Mouse (Mus musculus) limb, embryonic 10.5 days (tissue): ENCODE results near the gene Cnp. TPM values are rescaled to one million over a fixed set of nuclear protein-coding genes. Genes with fewer than 3 reads are reported as not detected.

Experiments used
- DNase-seq: peaks from one replicate; pipeline ENCODE4 v3.0.0-alpha.2; 2017; ENCODE audit warnings: low spot score
- H3K27ac ChIP-seq: fragments of 300-500 bp; sonication (generic); 2 replicates; pipeline ENCODE4 v1.5.1; 2016; ENCODE audit warnings: mild to moderate bottlenecking
- H3K27me3 ChIP-seq: fragments of 300-500 bp; sonication (generic); 2 replicates; pipeline ENCODE4 v1.6.1; 2016; ENCODE audit warnings: low read depth, mild to moderate bottlenecking; ENCODE audit not compliant: poor library complexity, severe bottlenecking
- H3K36me3 ChIP-seq: fragments of 300-500 bp; sonication (generic); 2 replicates; pipeline ENCODE4 v1.6.1; 2016; ENCODE audit warnings: mild to moderate bottlenecking, moderate library complexity
- H3K4me1 ChIP-seq: fragments of 300-500 bp; sonication (generic); 2 replicates; pipeline ENCODE4 v1.6.1; 2016
- H3K4me3 ChIP-seq: fragments of 300-500 bp; sonication (generic); 2 replicates; pipeline ENCODE4 v1.5.1; 2016; ENCODE audit warnings: mild to moderate bottlenecking, moderate library complexity
- H3K9me3 ChIP-seq: fragments of 300-500 bp; sonication (generic); replicated peaks from 2 replicates; pipeline ENCODE4 v1.6.1; 2016; ENCODE audit warnings: mild to moderate bottlenecking
- WGBS: fragments of 180-500 bp; shearing (Covaris S2); methylation state at CpG from one replicate; pipeline ENCODE4 v1.1.7; 2016; 5-methylcytosine and 5-hydroxymethylcytosine counted together
- polyA plus RNA-seq: library from polyadenylated mRNA; unstranded; fragments of >200 nt; fragmentation: Nextera tagmentation; extraction: Ambion mirVana; gene quantifications from 2 replicates; pipeline ENCODE4 v1.2.1, GENCODE M21; 2016

Cnp gene
- polyA plus RNA-seq, 1 experiment from 2014 or later = 23.0 TPM

DNA sequence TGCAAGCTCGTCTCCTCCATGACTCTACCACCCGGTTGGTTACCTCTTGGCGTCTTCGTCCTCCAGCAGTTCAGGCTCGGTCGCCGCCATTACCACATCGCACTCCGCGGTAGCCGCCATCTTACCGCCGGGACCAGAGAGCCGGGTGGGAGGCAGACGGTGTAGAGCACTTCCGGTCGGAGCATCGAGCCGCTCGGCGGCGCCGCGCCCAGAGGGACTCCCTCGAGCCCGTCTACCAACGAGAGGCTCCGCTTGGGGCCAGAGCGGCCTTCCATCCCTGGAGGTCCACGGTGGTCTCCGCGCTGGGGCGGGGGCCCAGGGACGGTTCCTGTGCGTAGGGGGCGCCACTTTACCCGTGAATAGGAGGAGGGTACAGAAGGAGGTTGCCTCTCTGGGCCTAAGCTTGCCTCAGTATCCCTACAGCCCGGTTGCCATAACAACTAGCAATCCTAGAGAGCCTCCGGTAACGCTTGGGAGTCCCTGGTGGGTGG lies 44.8 kb downstream of the Cnp start:
- Histone ChIP-seq H3K4me3 (peak overlapping the region; percentile 91), H3K27ac (peak overlapping the region; percentile 96), H3K36me3 (peaks cover 22% of the 10 kb centered on the region), H3K4me1 (peaks cover 32% of the 10 kb centered on the region), H3K27me3 (no peaks in the 10 kb centered on the region), H3K9me3 (no peaks in the 10 kb centered on the region)
- DNase-seq = peak; percentile 98
- WGBS = under 1% methylated on average over 40 of the region's 40 CpGs

DNA sequence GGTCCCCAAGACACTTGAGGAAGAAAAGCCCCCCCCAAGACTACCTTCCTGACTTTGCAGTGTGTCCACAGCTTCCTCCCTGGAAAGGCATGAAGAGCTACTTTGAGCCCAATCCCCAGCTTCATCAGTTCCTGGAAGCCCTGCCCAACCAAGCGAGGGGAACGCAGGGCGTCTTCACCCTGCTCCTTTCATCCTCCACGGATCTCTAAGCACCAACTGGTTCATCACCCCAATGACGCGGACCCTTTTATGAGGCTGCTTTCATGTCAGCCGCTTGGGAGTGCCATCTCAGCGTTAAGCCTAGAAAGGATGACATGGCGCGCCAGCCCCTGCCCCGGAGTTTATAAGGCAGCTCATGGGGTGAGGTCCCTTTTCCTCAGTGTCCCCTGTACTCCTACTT lies 45.3 kb downstream of the Cnp start, which contains the start of gene Dnajc7:
Gene Dnajc7, minus strand, starts transcription at position 187 of the 400 bp plus-strand sequence.
- Histone ChIP-seq H3K4me3 (peak within 1 kb of the TSS; percentile 91), H3K36me3 (peaks cover 24% of the 10 kb centered on the region), H3K4me1 (peaks cover 32% of the 10 kb centered on the region), H3K9me3 (no peaks in the 10 kb centered on the region), H3K27me3 (no peaks in the 10 kb centered on the region), H3K27ac (peak within 1 kb of the TSS; percentile 96)
- no peak for DNase-seq
- WGBS = 5% methylated on average over 11 of the region's 11 CpGs

DNA sequence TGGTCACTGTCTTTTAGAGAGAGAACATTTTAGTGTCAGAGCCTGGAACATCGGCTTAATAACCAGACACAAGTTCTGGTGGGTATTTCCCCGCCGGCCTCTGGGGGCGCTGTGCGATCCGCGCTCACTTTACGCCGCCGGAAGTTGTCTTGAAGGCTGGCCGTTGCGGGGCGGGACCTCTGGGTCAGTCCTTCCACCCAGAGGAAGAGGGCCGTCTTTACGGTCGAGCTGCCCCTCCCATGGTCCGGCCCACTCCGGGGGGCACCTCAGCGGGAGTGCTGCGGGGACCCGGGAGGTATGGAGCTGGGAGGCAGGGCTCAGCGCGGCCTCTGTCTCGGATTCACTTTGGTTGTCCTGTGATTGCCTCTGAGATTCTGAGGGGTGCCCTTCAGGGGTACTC lies 48.0 kb downstream of the Cnp start:
- under 1% methylated on average over 24 of the region's 24 CpGs for WGBS
- no peaks in the 10 kb centered on the region for H3K27me3 ChIP-seq
- H3K4me3 ChIP-seq = peak overlapping the region; percentile 69
- peak; percentile 99 for DNase-seq
- H3K36me3 ChIP-seq = peaks cover 38% of the 10 kb centered on the region
- H3K27ac ChIP-seq = peak overlapping the region; percentile 82
- no peaks in the 10 kb centered on the region for H3K9me3 ChIP-seq
- H3K4me1 ChIP-seq = peaks cover 38% of the 10 kb centered on the region

DNA sequence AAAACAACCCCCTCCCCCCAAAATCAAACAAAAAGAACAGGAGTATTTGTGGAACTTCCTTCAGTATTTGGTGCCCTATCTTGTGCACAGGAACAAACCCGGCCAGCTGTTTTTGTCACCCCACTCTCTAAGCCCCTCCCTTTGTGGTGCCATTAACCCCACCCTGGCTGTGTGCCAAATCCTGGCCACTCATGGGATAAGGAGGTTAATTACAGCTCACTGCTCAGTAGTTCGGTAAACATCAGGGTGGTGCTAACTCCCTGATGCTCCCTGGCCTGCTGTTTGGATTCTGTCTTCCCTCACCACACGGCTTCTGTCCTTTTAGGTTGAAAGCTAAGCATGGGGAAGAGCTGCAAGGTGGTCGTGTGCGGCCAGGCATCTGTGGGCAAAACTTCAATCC lies 49.2 kb downstream of the Cnp start:
- H3K27me3 ChIP-seq = peaks cover under 1% of the 10 kb centered on the region; the same call in 1 of the 2 replicates
- H3K4me1 ChIP-seq = peaks cover 32% of the 10 kb centered on the region
- peaks cover 38% of the 10 kb centered on the region for H3K36me3 ChIP-seq
- WGBS = 53% methylated on average over 5 of the region's 5 CpGs
- no peak overlapping the region for H3K27ac ChIP-seq
- no peaks in the 10 kb centered on the region for H3K9me3 ChIP-seq
- peak overlapping the region; percentile 69 for H3K4me3 ChIP-seq
- DNase-seq = no peak

DNA sequence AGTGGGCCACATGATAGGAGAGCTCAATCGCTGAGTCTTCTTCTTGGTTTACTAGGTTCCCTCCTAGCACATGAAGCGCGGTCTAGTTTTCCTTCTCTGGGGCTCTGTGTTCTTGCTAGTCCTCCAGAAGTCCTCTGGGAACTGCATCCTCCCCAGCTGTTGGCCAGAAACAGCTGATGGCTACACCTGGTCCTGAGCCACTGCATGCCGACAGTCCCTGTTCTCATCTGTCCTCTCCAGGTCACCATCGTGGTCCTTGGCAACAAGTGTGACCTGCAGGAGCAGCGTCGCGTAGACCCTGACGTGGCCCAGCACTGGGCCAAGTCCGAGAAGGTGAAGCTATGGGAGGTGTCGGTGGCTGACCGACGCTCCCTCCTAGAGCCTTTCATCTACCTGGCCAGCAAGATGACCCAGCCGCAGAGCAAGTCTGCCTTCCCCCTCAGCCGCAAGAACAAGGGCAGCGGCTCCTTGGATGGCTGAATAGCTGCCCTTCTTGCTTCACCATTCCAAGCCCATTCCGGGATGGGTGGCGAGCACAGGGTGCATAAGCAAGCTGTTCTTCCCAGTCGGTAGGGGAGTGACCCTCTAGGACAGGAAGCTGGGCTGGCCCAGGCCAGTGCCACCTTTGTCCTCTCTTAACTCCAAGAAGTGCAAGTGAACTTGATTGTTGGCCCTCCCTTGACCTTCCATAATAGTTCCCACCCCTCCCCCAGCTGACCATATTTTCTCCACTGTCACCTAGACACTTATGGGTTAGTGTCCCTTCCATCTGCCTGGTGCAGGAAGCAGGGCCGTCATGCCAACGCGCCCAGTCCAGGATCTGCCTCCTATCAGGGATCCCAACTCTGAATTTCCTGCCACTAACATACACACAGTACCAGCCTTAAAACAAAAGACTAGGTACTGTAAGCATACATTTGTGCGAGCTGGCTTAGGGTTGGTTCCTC lies 51.3 kb downstream of the Cnp start:
- peaks cover 30% of the 10 kb centered on the region for H3K4me1 ChIP-seq
- H3K9me3 ChIP-seq = no peaks in the 10 kb centered on the region
- no peak overlapping the region for H3K27ac ChIP-seq
- WGBS = 93% methylated on average over 23 of the region's 23 CpGs
- H3K36me3 ChIP-seq = peaks cover 38% of the 10 kb centered on the region
- no peak for DNase-seq
- no peak overlapping the region for H3K4me3 ChIP-seq
- H3K27me3 ChIP-seq = peaks cover 6% of the 10 kb centered on the region; the same call in 1 of the 2 replicates

DNA sequence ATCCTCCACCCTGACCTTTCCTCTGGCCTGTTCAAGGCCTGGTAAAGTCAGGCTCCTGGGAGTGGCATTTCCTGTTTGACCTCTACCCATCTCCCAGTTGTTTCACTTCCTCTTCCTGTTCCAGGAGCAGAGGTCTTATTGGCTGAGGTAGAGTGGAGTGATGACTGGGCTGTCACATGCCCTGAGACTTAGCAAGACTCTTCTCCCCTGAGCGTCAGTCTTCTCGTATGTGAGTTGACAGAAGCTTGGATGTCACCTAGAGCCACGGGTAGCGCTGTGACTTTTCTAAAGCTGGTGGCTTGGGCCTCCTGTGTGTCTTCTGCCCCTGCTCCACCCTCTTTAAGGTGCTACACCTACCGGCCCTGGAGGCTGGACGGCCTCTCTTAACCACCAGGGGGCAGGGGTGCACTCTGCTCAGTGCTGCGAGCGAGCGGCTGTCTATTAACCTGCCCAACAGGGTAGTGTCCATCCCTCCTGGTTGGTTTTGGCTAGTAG lies 52.0 kb downstream of the Cnp start:
- no peak overlapping the region for H3K4me3 ChIP-seq
- WGBS = 26% methylated on average over 9 of the region's 9 CpGs
- H3K4me1 ChIP-seq = peaks cover 30% of the 10 kb centered on the region
- peak; percentile 74 for DNase-seq
- no peak overlapping the region for H3K27ac ChIP-seq
- no peaks in the 10 kb centered on the region for H3K9me3 ChIP-seq
- H3K36me3 ChIP-seq = peaks cover 38% of the 10 kb centered on the region
- peaks cover 6% of the 10 kb centered on the region; the same call in 1 of the 2 replicates for H3K27me3 ChIP-seq

DNA sequence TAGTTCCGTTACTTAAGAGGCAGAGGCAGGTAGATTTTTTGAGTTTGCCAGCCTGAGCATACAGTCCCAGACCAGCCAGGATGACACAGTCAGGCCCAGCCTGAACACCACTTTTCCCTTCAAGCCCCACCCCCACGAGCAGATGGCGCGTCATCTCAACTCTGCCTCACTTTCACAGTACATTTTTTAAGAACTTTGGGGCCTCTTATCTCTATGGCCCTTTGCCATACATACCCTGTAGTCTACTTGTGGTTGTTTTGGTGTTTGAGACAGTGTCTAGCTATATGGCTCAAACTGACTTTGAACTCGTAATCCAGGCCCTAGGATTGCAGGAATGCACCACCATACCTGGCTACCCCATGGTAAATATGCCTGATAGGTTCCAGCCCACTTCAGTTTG lies 53.4 kb downstream of the Cnp start:
- Histone ChIP-seq H3K36me3 (peaks cover 38% of the 10 kb centered on the region), H3K27ac (no peak overlapping the region), H3K4me1 (peaks cover 28% of the 10 kb centered on the region), H3K9me3 (no peaks in the 10 kb centered on the region), H3K27me3 (peaks cover 6% of the 10 kb centered on the region; the same call in 1 of the 2 replicates), H3K4me3 (no peak overlapping the region)
- DNase-seq = no peak
- WGBS = 89% methylated on average over 5 of the region's 5 CpGs

DNA sequence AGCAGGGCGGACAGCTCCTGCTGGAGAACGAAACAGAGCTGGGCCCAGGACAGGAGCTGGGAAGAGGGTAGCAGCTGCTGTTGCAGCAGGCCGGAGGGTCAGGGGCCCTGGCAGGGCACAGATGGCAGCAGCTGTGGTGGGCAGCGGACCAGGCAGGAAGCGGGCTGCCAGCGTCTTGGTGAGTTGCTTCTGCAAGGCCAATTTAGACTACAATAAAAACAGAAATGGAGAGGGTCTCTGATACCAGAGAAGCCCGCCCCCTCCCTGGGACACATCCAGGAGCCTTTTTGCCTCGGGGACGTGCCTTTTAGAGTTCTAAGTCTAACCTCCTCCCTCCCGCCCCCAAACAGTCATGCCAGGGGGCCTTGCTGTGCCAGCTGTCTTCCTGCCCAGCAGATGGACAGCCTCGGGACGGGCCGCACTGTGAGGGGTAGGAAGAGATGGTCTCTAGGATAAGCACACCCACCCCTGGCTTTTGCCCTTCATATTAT lies 54.2 kb downstream of the Cnp start:
- Histone ChIP-seq H3K36me3 (peaks cover 38% of the 10 kb centered on the region), H3K27me3 (peaks cover 10% of the 10 kb centered on the region; the same call in 1 of the 2 replicates), H3K4me3 (no peak overlapping the region), H3K27ac (no peak overlapping the region), H3K4me1 (peaks cover 21% of the 10 kb centered on the region), H3K9me3 (no peaks in the 10 kb centered on the region)
- DNase-seq = no peak
- 64% methylated on average over 13 of the region's 13 CpGs for WGBS

DNA sequence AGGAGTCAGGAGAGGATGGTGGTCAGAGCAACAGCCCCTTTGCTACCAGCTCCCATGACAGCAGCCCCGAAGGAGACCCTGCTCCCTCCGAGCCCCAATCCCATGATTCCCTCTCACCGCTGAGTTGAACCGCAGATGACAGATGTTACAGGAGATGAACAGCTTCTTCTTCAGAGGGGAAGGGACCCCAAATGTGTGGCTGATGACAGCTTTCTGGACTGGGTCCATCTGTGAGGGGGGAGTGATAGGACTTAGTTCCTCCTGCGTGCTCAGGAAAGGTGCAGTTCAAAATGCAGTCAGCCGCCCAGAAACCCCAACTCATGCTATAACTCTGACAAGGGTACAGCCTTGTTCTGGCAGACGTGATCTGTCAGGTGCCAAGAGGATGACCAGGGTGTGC lies 59.8 kb downstream of the Cnp start:
- H3K9me3 ChIP-seq = no peaks in the 10 kb centered on the region
- H3K27ac ChIP-seq = no peak overlapping the region
- H3K4me3 ChIP-seq = no peak overlapping the region
- DNase-seq = no peak
- no peaks in the 10 kb centered on the region for H3K4me1 ChIP-seq
- peaks cover 46% of the 10 kb centered on the region for H3K27me3 ChIP-seq
- 82% methylated on average over 7 of the region's 7 CpGs for WGBS
- H3K36me3 ChIP-seq = no peaks in the 10 kb centered on the region

DNA sequence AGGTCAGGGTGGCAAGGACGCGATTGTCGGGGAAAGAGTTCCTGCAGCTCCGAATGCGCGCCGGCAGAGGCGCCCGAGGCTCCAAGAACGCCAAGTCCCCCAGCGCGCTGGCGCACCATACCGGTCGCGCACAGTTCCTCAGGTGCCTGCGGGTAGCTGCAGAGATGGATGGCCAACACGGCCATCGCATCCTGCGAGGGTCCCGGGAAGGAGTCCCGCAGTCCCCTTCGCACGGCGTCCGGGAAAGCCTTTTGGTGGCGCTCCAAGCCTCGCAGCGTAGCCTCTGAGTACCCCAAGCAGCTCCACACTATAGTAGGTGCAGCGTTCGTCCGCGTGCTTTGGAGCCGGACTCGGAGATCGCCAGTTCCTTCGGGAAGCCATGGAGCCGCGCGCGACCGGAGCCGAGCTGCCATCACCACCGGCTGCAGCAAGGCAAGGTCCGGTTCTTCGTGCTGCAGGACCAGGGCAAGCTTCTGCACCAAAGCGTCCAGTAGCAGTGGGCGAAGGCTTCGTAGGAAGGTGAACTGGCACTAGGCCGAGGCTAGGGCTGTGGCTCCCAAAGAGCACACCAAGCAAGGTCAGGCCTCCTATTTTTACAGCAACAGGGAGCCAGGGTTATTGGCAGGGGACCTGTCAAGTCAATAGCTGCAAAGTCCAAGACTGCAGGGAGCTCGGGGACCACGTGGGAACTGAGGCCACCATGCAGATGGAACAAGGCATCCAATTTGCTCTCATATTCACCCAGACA lies 65.6 kb downstream of the Cnp start:
- DNase-seq = peak; percentile 81
- H3K4me1 ChIP-seq = peaks cover 10% of the 10 kb centered on the region
- WGBS = 9% methylated on average over 52 of the region's 52 CpGs
- H3K36me3 ChIP-seq = no peaks in the 10 kb centered on the region
- no peaks in the 10 kb centered on the region for H3K9me3 ChIP-seq
- peak overlapping the region; percentile 56 for H3K4me3 ChIP-seq
- H3K27me3 ChIP-seq = peaks cover 69% of the 10 kb centered on the region
- H3K27ac ChIP-seq = peak overlapping the region; percentile 61
